Mouse (Mus musculus) cortical plate, adult 2 months (tissue): ENCODE data around the gene Tfb1m. TPM values are rescaled to one million over a fixed set of nuclear protein-coding genes. Genes with fewer than 3 reads are reported as not detected.

Experiments
- H3K27ac ChIP-seq: fragments of 200-500 bp; 2 replicates; pipeline ENCODE4 v1.5.1; 2012; ENCODE audit warnings: low read length, control low read depth, inconsistent platforms; ENCODE audit not compliant: insufficient read depth
- H3K4me1 ChIP-seq: fragments of 200-500 bp; 2 replicates; pipeline ENCODE4 v1.6.1; 2011; ENCODE audit warnings: low read length; ENCODE audit not compliant: control insufficient read depth, insufficient read depth
- H3K4me3 ChIP-seq: fragments of 200-500 bp; 2 replicates; pipeline ENCODE4 v1.5.1; 2011; ENCODE audit warnings: mild to moderate bottlenecking, low read length, control low read depth; ENCODE audit not compliant: insufficient read depth
- CTCF ChIP-seq: fragments of 200-500 bp; IDR thresholded peaks from 2 replicates; pipeline ENCODE4 v1.5.1; 2011; ENCODE audit warnings: mild to moderate bottlenecking, control low read depth, low read length; ENCODE audit not compliant: insufficient read depth; ENCODE audit errors: extremely low read depth
- POLR2A ChIP-seq: fragments of 200-500 bp; IDR thresholded peaks from 2 replicates; pipeline ENCODE4 v1.6.1; 2011; ENCODE audit warnings: mild to moderate bottlenecking, low read length, control low read depth; ENCODE audit not compliant: insufficient read depth; ENCODE audit errors: extremely low read depth
- polyA plus RNA-seq: library from polyadenylated mRNA; depleted of rRNA; stranded (reverse); fragments of >200 nt; gene quantifications from 2 replicates; pipeline ENCODE4 v1.2.3, GENCODE M21; 2012

Tfb1m gene
- polyA plus RNA-seq, 1 experiment, result 7.2 TPM

- H3K27ac ChIP-seq, result peak overlapping the region; percentile 73
- TF ChIP-seq CTCF, result peak; percentile 51
- no peak for TF ChIP-seq POLR2A
- peaks cover 16% of the 10 kb centered on the region for H3K4me1 ChIP-seq
- H3K4me3 ChIP-seq, result no peak overlapping the region
Observed at GRCm38 (mm10) chr17:3498086-3498485, 59.5 kb downstream of the Tfb1m start.

GRCm38 (mm10) chr17:3496080-3496479 lies 61.5 kb downstream of the Tfb1m start:
- peaks cover 19% of the 10 kb centered on the region for H3K4me1 ChIP-seq
- H3K4me3 ChIP-seq, result no peak overlapping the region
- TF ChIP-seq CTCF, result no peak
- no peak for TF ChIP-seq POLR2A
- H3K27ac ChIP-seq, result peak overlapping the region; percentile 45

GRCm38 (mm10) chr17:3495576-3495975 lies 62.0 kb downstream of the Tfb1m start:
- Histone ChIP-seq H3K4me1 (peaks cover 20% of the 10 kb centered on the region), H3K4me3 (no peak overlapping the region), H3K27ac (peak overlapping the region; percentile 51)
- TF ChIP-seq CTCF (no peak), POLR2A (no peak)

- H3K4me1 ChIP-seq, result peaks cover 12% of the 10 kb centered on the region
- TF ChIP-seq CTCF, result no peak
- H3K27ac ChIP-seq, result no peak overlapping the region
- H3K4me3 ChIP-seq, result no peak overlapping the region
Observed at GRCm38 (mm10) chr17:3491667-3492066, 65.9 kb downstream of the Tfb1m start.

GRCm38 (mm10) chr17:3491065-3491464 lies 66.5 kb downstream of the Tfb1m start:
- no peak overlapping the region for H3K4me3 ChIP-seq
- TF ChIP-seq CTCF, result no peak
- TF ChIP-seq POLR2A, result no peak
- H3K4me1 ChIP-seq, result peaks cover 10% of the 10 kb centered on the region
- no peak overlapping the region for H3K27ac ChIP-seq

GRCm38 (mm10) chr17:3490216-3490895 lies 67.2 kb downstream of the Tfb1m start:
- TF ChIP-seq CTCF (no peak), POLR2A (no peak)
- no peak overlapping the region for H3K27ac ChIP-seq
- no peak overlapping the region for H3K4me3 ChIP-seq
- H3K4me1 ChIP-seq, result peaks cover 9% of the 10 kb centered on the region

- Histone ChIP-seq H3K4me3 (0 out of 2 replicates have a peak overlapping the region, but pooled peaks have one; percentile 4), H3K4me1 (peaks cover 6% of the 10 kb centered on the region), H3K27ac (no peak overlapping the region)
- no peak for TF ChIP-seq POLR2A
- no peak for TF ChIP-seq CTCF
Observed at GRCm38 (mm10) chr17:3487721-3488601, 69.6 kb downstream of the Tfb1m start.

- Histone ChIP-seq H3K4me1 (peaks cover 5% of the 10 kb centered on the region), H3K27ac (no peak overlapping the region), H3K4me3 (no peak overlapping the region)
- TF ChIP-seq POLR2A (no peak), CTCF (no peak)
Observed at GRCm38 (mm10) chr17:3487211-3487610, 70.4 kb downstream of the Tfb1m start.

GRCm38 (mm10) chr17:3485851-3486250 lies 71.7 kb downstream of the Tfb1m start:
- H3K4me1 ChIP-seq, result peaks cover 3% of the 10 kb centered on the region; the same call in 1 of the 2 replicates
- TF ChIP-seq CTCF (no peak), POLR2A (no peak)
- H3K27ac ChIP-seq, result no peak overlapping the region
- peak overlapping the region; percentile 45 for H3K4me3 ChIP-seq

GRCm38 (mm10) chr17:3483091-3483490 lies 74.5 kb downstream of the Tfb1m start:
- Histone ChIP-seq H3K4me1 (peaks cover 2% of the 10 kb centered on the region; the same call in 1 of the 2 replicates), H3K27ac (peak overlapping the region; percentile 79), H3K4me3 (peak overlapping the region; percentile 45)
- TF ChIP-seq CTCF, result no peak
- no peak for TF ChIP-seq POLR2A
